Mouse (Mus musculus) erythroblast, embryonic 14.5 days (primary cell): Measurements from ENCODE around the gene Nav2.

ENCODE experiments used
- GATA1 ChIP-seq: IDR thresholded peaks from 2 replicates; pipeline ENCODE4 v1.6.1; 2012; ENCODE audit warnings: low read length, inconsistent platforms, mixed read lengths
- TAL1 ChIP-seq: IDR thresholded peaks from 3 replicates; pipeline ENCODE4 v1.6.1; 2012; ENCODE audit warnings: low read length, inconsistent platforms, mixed read lengths

GRCm38 (mm10) chr7:49520504-49520903, 612.0 kb downstream of the Nav2 start:
- TF ChIP-seq GATA1 (no peak), TAL1 (no peak)
